ENCODE assay signal across 28 mouse cellular contexts in the genomic region with DNA sequence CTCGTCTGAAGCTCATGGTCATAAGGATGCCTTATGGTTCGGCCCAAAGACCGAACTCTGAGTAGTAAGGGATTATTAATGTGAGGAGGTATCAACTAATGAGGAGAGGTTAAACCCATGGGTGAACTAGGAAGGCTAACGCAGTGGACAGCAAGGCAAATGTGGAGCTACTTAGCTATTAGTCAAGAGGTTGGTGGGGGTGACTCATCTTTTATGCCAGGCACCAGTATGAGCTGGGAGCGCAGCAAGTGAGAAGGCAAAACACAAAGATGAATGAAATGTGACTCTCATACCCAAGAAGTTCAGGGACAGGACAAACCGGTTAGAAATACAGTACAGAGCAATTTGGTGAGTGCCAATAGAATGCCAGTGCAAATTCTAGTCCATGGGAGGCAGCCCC.
DNase-seq lines count a peak whose midpoint lies in the region; ATAC-seq and TF ChIP-seq lines count a peak whose summit lies in the region.
"Had no signal": no experiment of that assay in that cellular context is flagged by ENCODE, and none has a peak within 500 bp of the region (broad histone marks: within the 10 kb centered on the region; RNA-seq: fewer than 3 reads in every experiment).

No protein-coding gene starts in this region.

- no peaks in the 10 kb centered on the region for H3K9me3 ChIP-seq in lung, embryonic 14.5 days (ENCODE audit: low read depth, low read length)
- H3K9me3 ChIP-seq: forebrain, embryonic 13.5 days; G1E; limb, embryonic 10.5 days; limb, embryonic 15.5 days; liver, embryonic 15.5 days; lung, embryonic 15.5 days; midbrain, embryonic 13.5 days had no signal

- H3K27me3 ChIP-seq in lung, embryonic 14.5 days (ENCODE audit: insufficient read depth, low read length): no peaks in the 10 kb centered on the region
- H3K27me3 ChIP-seq in myocyte (ENCODE audit: control insufficient read depth, insufficient read depth, insufficient read length): no peaks in the 10 kb centered on the region
- H3K27me3 ChIP-seq: forebrain, embryonic 13.5 days; limb, embryonic 15.5 days; liver, embryonic 15.5 days; lung, embryonic 15.5 days; midbrain, embryonic 13.5 days had no signal

- TF ChIP-seq CTCF in lung, embryonic 14.5 days (IDR thresholded peaks at IDR 0.05; ENCODE audit: low read depth): no peak

- no peak overlapping the region for H3K27ac ChIP-seq in lung, embryonic 14.5 days (ENCODE audit: low read depth)
- H3K27ac ChIP-seq: forebrain, embryonic 13.5 days; hindbrain, embryonic 14.5 days; limb, embryonic 10.5 days; limb, embryonic 15.5 days; liver, embryonic 15.5 days; lung, embryonic 15.5 days; macrophage; midbrain, embryonic 13.5 days had no signal

- H3K4me1 ChIP-seq in lung, embryonic 14.5 days (ENCODE audit: insufficient read depth): no peaks in the 10 kb centered on the region
- H3K4me1 ChIP-seq: forebrain, embryonic 13.5 days; limb, embryonic 10.5 days; limb, embryonic 15.5 days; lung, embryonic 15.5 days; midbrain, embryonic 13.5 days had no signal

- no peaks in the 10 kb centered on the region for H3K36me3 ChIP-seq in lung, embryonic 14.5 days (ENCODE audit: insufficient read depth)
- H3K36me3 ChIP-seq in myocyte (ENCODE audit: control insufficient read depth, insufficient read depth): no peaks in the 10 kb centered on the region
- H3K36me3 ChIP-seq: G1E; limb, embryonic 10.5 days; limb, embryonic 15.5 days; liver, embryonic 15.5 days; lung, embryonic 15.5 days; midbrain, embryonic 13.5 days had no signal

- H3K4me2 ChIP-seq in lung, embryonic 14.5 days: no peak overlapping the region
- peak overlapping the region; percentile 40 for H3K4me2 ChIP-seq in myocyte (ENCODE audit: low read depth)
- H3K4me2 ChIP-seq: forebrain, embryonic 13.5 days; heart, embryonic 11.5 days; hindbrain, embryonic 14.5 days; limb, embryonic 15.5 days; liver, embryonic 15.5 days; lung, embryonic 15.5 days; midbrain, embryonic 13.5 days had no signal

- TF ChIP-seq POLR2A in myocyte (IDR thresholded peaks at IDR 0.05; ENCODE audit: insufficient read length, low read depth): no peak

- no peak overlapping the region for H3K4me3 ChIP-seq in lung, embryonic 14.5 days (ENCODE audit: low read depth, low read length)
- H3K4me3 ChIP-seq in myocyte: no peak overlapping the region
- H3K4me3 ChIP-seq: forebrain, embryonic 13.5 days; limb, embryonic 10.5 days; limb, embryonic 15.5 days; liver, embryonic 15.5 days; lung, embryonic 15.5 days; midbrain, embryonic 13.5 days had no signal

- DNase-seq in adrenal gland, adult 8-10 months: peak; percentile 15
- DNase-seq in adrenal gland, postnatal 4 days (ENCODE audit: low spot score in 2 of 2): no peak
- DNase-seq in lung, embryonic 14.5 days: peak; percentile 6
- no peak for DNase-seq in lung, postnatal 10 days
- DNase-seq in Muller cell, postnatal 12 days (ENCODE audit: inconsistent ontology term): peak; percentile 40
- DNase-seq in cerebellum, postnatal 10 days: no peak
- no peak for DNase-seq in cerebellum, adult 9-11 months
- DNase-seq: cerebellum, adult 11-12 months; cerebellum, postnatal 14 days; gastrocnemius, postnatal 14 days; kidney, adult 9 months; kidney, postnatal 10 days; layer of hippocampus, adult 9-11 months; retina, postnatal 1 day; right cerebral cortex, postnatal 14 days; thymus, postnatal 25 days had no signal

- no peaks in the 10 kb centered on the region for H3K79me2 ChIP-seq in myocyte (ENCODE audit: control insufficient read depth, insufficient read depth)

- no peak overlapping the region for H3ac ChIP-seq in myocyte (ENCODE audit: control insufficient read depth, insufficient read length)

- ATAC-seq in lung, embryonic 14.5 days (ENCODE audit: insufficient read depth): no peak
- ATAC-seq: forebrain, embryonic 13.5 days; intestine, postnatal 0 days; midbrain, embryonic 13.5 days had no signal

- WGBS in lung, embryonic 14.5 days: 83% methylated on average over 6 of the region's 6 CpGs

- H3K9ac ChIP-seq in lung, embryonic 14.5 days: no peak overlapping the region
- H3K9ac ChIP-seq: forebrain, embryonic 13.5 days; hindbrain, embryonic 14.5 days; limb, embryonic 15.5 days; liver, embryonic 15.5 days; lung, embryonic 15.5 days; midbrain, embryonic 13.5 days had no signal

TF ChIP-seq in myocyte, 11 proteins besides CTCF, POLR2A, EP300 and RAD21:
- no peak for TF ChIP-seq MYOG (IDR thresholded peaks at IDR 0.05; ENCODE audit: control insufficient read depth in 1 of 3, insufficient read depth in 1 of 3, insufficient read length in 2 of 3, low read depth in 2 of 3)
- TF ChIP-seq TCF12 (IDR thresholded peaks at IDR 0.05; ENCODE audit: insufficient read depth, poor library complexity, severe bottlenecking): no peak
- TF ChIP-seq SRF (IDR thresholded peaks at IDR 0.05; ENCODE audit: control insufficient read depth, insufficient read length, low read depth): no peak
- no peak for TF ChIP-seq CEBPB (IDR thresholded peaks at IDR 0.05; ENCODE audit: insufficient read depth, poor library complexity, severe bottlenecking)
- no peak for TF ChIP-seq USF1 (IDR thresholded peaks at IDR 0.05; ENCODE audit: low read depth)
- TF ChIP-seq E2F4 (IDR thresholded peaks at IDR 0.05; ENCODE audit: insufficient read depth): no peak
- TF ChIP-seq REST (IDR thresholded peaks at IDR 0.05; ENCODE audit: insufficient read depth, insufficient read length): no peak
- no peak for TF ChIP-seq POLR2AphosphoS2 (IDR thresholded peaks at IDR 0.05; ENCODE audit: insufficient read length, low read depth)
- no peak for TF ChIP-seq TCF3 (IDR thresholded peaks at IDR 0.05; ENCODE audit: insufficient read length, low read depth)
- TF ChIP-seq MYOD1 (IDR thresholded peaks at IDR 0.05; ENCODE audit: control insufficient read depth in 1 of 3, insufficient read length in 2 of 3, low read depth in 2 of 3): no peak
- no peak for TF ChIP-seq MAX (IDR thresholded peaks at IDR 0.05; ENCODE audit: low read depth)
TF ChIP-seq in myocyte: peak in this region for 0.

Comparison
In these comparisons a context has a peak if more than half of its experiments do, and no peak if none do; other contexts are left out.
1. DNase-seq: peak in adrenal gland, adult 8-10 months (single experiment), lung, embryonic 14.5 days (single experiment) and Muller cell, postnatal 12 days (single experiment); none in adrenal gland, postnatal 4 days (0 of 2), lung, postnatal 10 days (single experiment), cerebellum, postnatal 10 days (0 of 2) and cerebellum, adult 9-11 months (single experiment).